Mouse (Mus musculus) limb, embryonic 11.5 days (tissue): ENCODE measurements around the gene Cln3. TPM values are rescaled to one million over a fixed set of nuclear protein-coding genes. Genes with fewer than 3 reads are reported as not detected.
A peak's percentile ranks its signal among the peaks of the same experiment; 100 is the strongest.

Source experiments
- ATAC-seq: fragments of 200-750 bp; cut with Nextera tagmentation; 2 replicates; pipeline ENCODE4 v1.8.0; 2017; ENCODE audit warnings: low read depth; ENCODE audit not compliant: insufficient number of reproducible peaks, low FRiP score, low TSS enrichment
- DNase-seq: peaks from one replicate; pipeline ENCODE4 v3.0.0-alpha.2; 2015; ENCODE audit warnings: low spot score
- H3K27ac ChIP-seq: fragments of 300-500 bp; sonication (generic); replicated peaks from 2 replicates; pipeline ENCODE4 v1.5.1; 2014; ENCODE audit warnings: low read depth, mild to moderate bottlenecking, low read length
- H3K27me3 ChIP-seq: fragments of 300-500 bp; sonication (generic); 2 replicates; pipeline ENCODE4 v1.6.1; 2014; ENCODE audit warnings: mild to moderate bottlenecking, low read length, mixed read lengths; ENCODE audit not compliant: control insufficient read depth, insufficient read depth
- H3K36me3 ChIP-seq: fragments of 300-500 bp; sonication (generic); 2 replicates; pipeline ENCODE4 v1.6.1; 2014; ENCODE audit warnings: mild to moderate bottlenecking, low read length, moderate library complexity, mixed read lengths; ENCODE audit not compliant: control insufficient read depth, insufficient read depth
- H3K4me1 ChIP-seq: fragments of 300-500 bp; sonication (generic); 2 replicates; pipeline ENCODE4 v1.6.1; 2014; ENCODE audit warnings: low read length, mixed read lengths; ENCODE audit not compliant: control insufficient read depth, insufficient read depth
- H3K4me2 ChIP-seq: fragments of 300-500 bp; sonication (generic); 2 replicates; pipeline ENCODE4 v1.6.1; 2014; ENCODE audit warnings: low read depth, mild to moderate bottlenecking, moderate library complexity; ENCODE audit not compliant: severe bottlenecking
- H3K4me3 ChIP-seq: fragments of 300-500 bp; sonication (generic); 2 replicates; pipeline ENCODE4 v1.5.1; 2014; ENCODE audit warnings: low read depth, low read length
- H3K9ac ChIP-seq: fragments of 300-500 bp; sonication (generic); 2 replicates; pipeline ENCODE4 v1.6.1; 2014; ENCODE audit warnings: mild to moderate bottlenecking, low read length
- H3K9me3 ChIP-seq: fragments of 300-500 bp; sonication (generic); 2 replicates; pipeline ENCODE4 v1.6.1; 2016; ENCODE audit warnings: low read length; ENCODE audit not compliant: control insufficient read depth
- WGBS: fragments of 180-500 bp; shearing (Covaris S2); extraction: QIAGEN DNeasy Blood & Tissue Kit; methylation state at CpG from one replicate; pipeline ENCODE4 v1.1.7; 2014; 5-methylcytosine and 5-hydroxymethylcytosine counted together
- microRNA-seq: library from miRNA; unstranded; fragments of <30 nt; microRNA quantifications from one replicate; pipeline ENCODE4, GENCODE M21; 2016
- polyA plus RNA-seq: library from polyadenylated mRNA; unstranded; fragments of >200 nt; fragmentation: Nextera tagmentation; extraction: Ambion mirVana; gene quantifications from 2 replicates; pipeline ENCODE4 v1.2.1, GENCODE M21; 2014

The Cln3 gene
- polyA plus RNA-seq, 1 experiment from 2014 or later, result 27.9 TPM

GRCm38 (mm10) chr7:126535766-126536165 is 49.9 kb downstream of the Cln3 start:
- Histone ChIP-seq H3K4me2 (peak overlapping the region; percentile 77), H3K27ac (no peak overlapping the region), H3K36me3 (no peaks in the 10 kb centered on the region), H3K9me3 (no peaks in the 10 kb centered on the region), H3K4me3 (peak overlapping the region; percentile 39), H3K4me1 (no peaks in the 10 kb centered on the region), H3K27me3 (peaks cover 8% of the 10 kb centered on the region; the same call in 1 of the 2 replicates), H3K9ac (peak overlapping the region; percentile 74)
- DNase-seq (peak; percentile 65), ATAC-seq (no peak)
- 3% methylated on average over 28 of the region's 28 CpGs for WGBS

GRCm38 (mm10) chr7:126533434-126533833 is 52.2 kb downstream of the Cln3 start:
- WGBS, result 59% methylated on average over 1 of the region's 1 CpGs
- H3K4me3 ChIP-seq, result no peak overlapping the region
- DNase-seq (no peak), ATAC-seq (no peak)
- no peaks in the 10 kb centered on the region for H3K4me1 ChIP-seq
- H3K9ac ChIP-seq, result no peak overlapping the region
- H3K36me3 ChIP-seq, result no peaks in the 10 kb centered on the region
- no peak overlapping the region for H3K27ac ChIP-seq
- H3K4me2 ChIP-seq, result no peak overlapping the region
- H3K9me3 ChIP-seq, result no peaks in the 10 kb centered on the region
- peaks cover 8% of the 10 kb centered on the region; the same call in 1 of the 2 replicates for H3K27me3 ChIP-seq

- Histone ChIP-seq H3K27ac (no peak overlapping the region), H3K27me3 (no peaks in the 10 kb centered on the region), H3K36me3 (no peaks in the 10 kb centered on the region), H3K9me3 (no peaks in the 10 kb centered on the region), H3K4me2 (no peak overlapping the region), H3K4me3 (no peak overlapping the region), H3K9ac (peak overlapping the region; percentile 55), H3K4me1 (no peaks in the 10 kb centered on the region)
- DNase-seq, result peak; percentile 54
- 11% methylated on average over 1 of the region's 1 CpGs for WGBS
- no peak for ATAC-seq
These were observed 57.4 kb downstream of the Cln3 start for GRCm38 (mm10) chr7:126528166-126528577.

GRCm38 (mm10) chr7:126523316-126523715 is 62.3 kb downstream of the Cln3 start:
- Histone ChIP-seq H3K4me1 (no peaks in the 10 kb centered on the region), H3K27ac (no peak overlapping the region), H3K36me3 (no peaks in the 10 kb centered on the region), H3K4me2 (no peak overlapping the region), H3K9me3 (no peaks in the 10 kb centered on the region), H3K4me3 (no peak overlapping the region), H3K27me3 (no peaks in the 10 kb centered on the region), H3K9ac (no peak overlapping the region)
- 79% methylated on average over 3 of the region's 3 CpGs for WGBS
- ATAC-seq (no peak), DNase-seq (no peak)

Small RNA genes lying within 50 kb of the gene (microRNA-seq; reads per million reads assigned to microRNA genes)
- 1.5 reads per million for gene Mir7059

Other genes with a start within 250 kb of the Cln3 start
- 2.2 and 3.2 TPM in 2 replicates for gene Lat, start 216.2 kb downstream of the Cln3 start, polyA plus RNA-seq
- 41.7 and 46.5 TPM in 2 replicates for gene Spns1, start 208.4 kb downstream of the Cln3 start, polyA plus RNA-seq
- 2.8 and 3.6 TPM in 2 replicates for gene Nfatc2ip, start 189.1 kb downstream of the Cln3 start, polyA plus RNA-seq
- 0.41 TPM in 1 of 2 replicates, not detected in the other for gene Cd19, start 170.9 kb downstream of the Cln3 start, polyA plus RNA-seq
- gene Rabep2, start 157.1 kb downstream of the Cln3 start, polyA plus RNA-seq, result 25.8 and 28.1 TPM in 2 replicates
- gene Atp2a1, start 122.7 kb downstream of the Cln3 start, polyA plus RNA-seq, result 16.0 and 18.8 TPM in 2 replicates
- gene Sh2b1, start 110.4 kb downstream of the Cln3 start, polyA plus RNA-seq, result 50.7 and 51.3 TPM in 2 replicates
- gene Tufm, start 98.5 kb downstream of the Cln3 start, polyA plus RNA-seq, result 165 and 170 TPM in 2 replicates
- gene Atxn2l, start 82.4 kb downstream of the Cln3 start, polyA plus RNA-seq, result 62.0 and 66.3 TPM in 2 replicates
- gene Eif3c, start 19.4 kb downstream of the Cln3 start, polyA plus RNA-seq, result 195 and 204 TPM in 2 replicates
- 0.34 and 0.61 TPM in 2 replicates for gene Apobr, start 875 bp downstream of the Cln3 start, polyA plus RNA-seq
- not detected in 2 replicates for gene Il27, start 9.1 kb upstream of the Cln3 start, polyA plus RNA-seq
- gene Nupr1, start 45.0 kb upstream of the Cln3 start, polyA plus RNA-seq, result 0.31 and 1.3 TPM in 2 replicates
- gene Sgf29, start 63.5 kb upstream of the Cln3 start, polyA plus RNA-seq, result 61.9 and 65.6 TPM in 2 replicates
- gene Sult1a1, start 90.6 kb upstream of the Cln3 start, polyA plus RNA-seq, result 0.23 and 0.47 TPM in 2 replicates
- gene Bola2, start 109.6 kb upstream of the Cln3 start, polyA plus RNA-seq, result 152 and 160 TPM in 2 replicates
- 8.8 and 9.3 TPM in 2 replicates for gene Slx1b, start 110.0 kb upstream of the Cln3 start, polyA plus RNA-seq
- 35.9 and 37.7 TPM in 2 replicates for gene Coro1a, start 122.0 kb upstream of the Cln3 start, polyA plus RNA-seq
- gene Mapk3, start 173.8 kb upstream of the Cln3 start, polyA plus RNA-seq, result 35.4 and 37.4 TPM in 2 replicates
- gene Gdpd3, start 180.5 kb upstream of the Cln3 start, polyA plus RNA-seq, result 1.7 and 2.4 TPM in 2 replicates
- 97.8 and 112 TPM in 2 replicates for gene Ypel3, start 191.1 kb upstream of the Cln3 start, polyA plus RNA-seq
- 0.45 and 0.67 TPM in 2 replicates for gene Tbx6, start 195.7 kb upstream of the Cln3 start, polyA plus RNA-seq
- 400 and 426 TPM in 2 replicates for gene Ppp4c, start 206.7 kb upstream of the Cln3 start, polyA plus RNA-seq
- not detected in 2 replicates for gene Fam57b, start 211.9 kb upstream of the Cln3 start, polyA plus RNA-seq
- not detected in 2 replicates for gene 4930451I11Rik, start 245.8 kb upstream of the Cln3 start, polyA plus RNA-seq